Comparison of ENCODE assay signal across 19 mouse cellular contexts in genomic region chr2:69098701-69099100, GRCm38 (mm10). TPM values are rescaled to one million over a fixed set of nuclear protein-coding genes. Genes with fewer than 3 reads are reported as not detected.
DNase-seq lines count a peak whose midpoint lies in the region; ATAC-seq and TF ChIP-seq lines count a peak whose summit lies in the region.
"Had no signal": no experiment of that assay in that cellular context is flagged by ENCODE, and none has a peak within 500 bp of the region (broad histone marks: within the 10 kb centered on the region; RNA-seq: fewer than 3 reads in every experiment).

No protein-coding gene starts in this region.

- no peak for TF ChIP-seq CTCF in midbrain, postnatal 0 days (IDR thresholded peaks at IDR 0.05)

- H3K36me3 ChIP-seq in heart, embryonic 10.5 days, result no peaks in the 10 kb centered on the region
- no peaks in the 10 kb centered on the region for H3K36me3 ChIP-seq in intestine, embryonic 14.5 days (ENCODE audit: control insufficient read depth, insufficient read depth, low read length)
- no peaks in the 10 kb centered on the region for H3K36me3 ChIP-seq in intestine, embryonic 15.5 days
- no peaks in the 10 kb centered on the region for H3K36me3 ChIP-seq in midbrain, embryonic 15.5 days (replicated peaks)
- no peaks in the 10 kb centered on the region for H3K36me3 ChIP-seq in midbrain, postnatal 0 days (ENCODE audit: insufficient read depth, low read length)
- H3K36me3 ChIP-seq: embryonic facial prominence, embryonic 10.5 days; embryonic facial prominence, embryonic 12.5 days; forebrain, embryonic 15.5 days had no signal

- DNase-seq in heart, embryonic 10.5 days (ENCODE audit: low spot score), result peak; percentile 53
- no peak for DNase-seq in heart, adult 18-20 months
- DNase-seq in intestine, embryonic 14.5 days (ENCODE audit: low spot score), result peak; percentile 27
- DNase-seq in midbrain, postnatal 0 days (ENCODE audit: low spot score), result no peak
- DNase-seq in gastrocnemius, postnatal 25 days, result no peak
- DNase-seq: adrenal gland, adult 2 months; adrenal gland, postnatal 10 days; adrenal gland, postnatal 25 days; cerebellum, adult 11-12 months; cerebellum, adult 2 months; cerebellum, adult 9-10 months; cerebellum, postnatal 25 days had no signal

- H3K27ac ChIP-seq in heart, embryonic 10.5 days, result no peak overlapping the region
- H3K27ac ChIP-seq in intestine, embryonic 14.5 days (ENCODE audit: low read depth), result no peak overlapping the region
- no peak overlapping the region for H3K27ac ChIP-seq in intestine, embryonic 15.5 days
- H3K27ac ChIP-seq in midbrain, embryonic 15.5 days, result no peak overlapping the region
- no peak overlapping the region for H3K27ac ChIP-seq in midbrain, postnatal 0 days (ENCODE audit: low read depth, low read length)
- H3K27ac ChIP-seq: embryonic facial prominence, embryonic 10.5 days; embryonic facial prominence, embryonic 12.5 days; forebrain, embryonic 13.5 days; forebrain, embryonic 15.5 days had no signal

- no peaks in the 10 kb centered on the region for H3K4me1 ChIP-seq in heart, embryonic 10.5 days
- no peaks in the 10 kb centered on the region for H3K4me1 ChIP-seq in intestine, embryonic 14.5 days (replicated peaks; ENCODE audit: control insufficient read depth, insufficient read depth, low read length)
- H3K4me1 ChIP-seq in intestine, embryonic 15.5 days (replicated peaks), result no peaks in the 10 kb centered on the region
- H3K4me1 ChIP-seq in midbrain, embryonic 15.5 days, result no peaks in the 10 kb centered on the region
- H3K4me1 ChIP-seq in midbrain, postnatal 0 days (ENCODE audit: insufficient read depth, low read length), result no peaks in the 10 kb centered on the region; the same call in 1 of the 2 replicates
- H3K4me1 ChIP-seq: embryonic facial prominence, embryonic 10.5 days; embryonic facial prominence, embryonic 12.5 days; forebrain, embryonic 13.5 days; forebrain, embryonic 15.5 days had no signal

- H3K27me3 ChIP-seq in heart, embryonic 10.5 days (ENCODE audit: insufficient read depth, poor library complexity, severe bottlenecking), result no peaks in the 10 kb centered on the region
- H3K27me3 ChIP-seq in intestine, embryonic 14.5 days (replicated peaks; ENCODE audit: control insufficient read depth, insufficient read depth, low read length), result no peaks in the 10 kb centered on the region
- H3K27me3 ChIP-seq in intestine, embryonic 15.5 days (replicated peaks), result no peaks in the 10 kb centered on the region
- H3K27me3 ChIP-seq in midbrain, embryonic 15.5 days (replicated peaks), result no peaks in the 10 kb centered on the region
- no peaks in the 10 kb centered on the region for H3K27me3 ChIP-seq in midbrain, postnatal 0 days (ENCODE audit: insufficient read depth, low read length)
- H3K27me3 ChIP-seq: embryonic facial prominence, embryonic 12.5 days; forebrain, embryonic 13.5 days; forebrain, embryonic 15.5 days had no signal

- H3K9me3 ChIP-seq in heart, embryonic 10.5 days, result no peaks in the 10 kb centered on the region
- H3K9me3 ChIP-seq in intestine, embryonic 14.5 days (ENCODE audit: control insufficient read depth, low read length), result no peaks in the 10 kb centered on the region
- no peaks in the 10 kb centered on the region for H3K9me3 ChIP-seq in intestine, embryonic 15.5 days
- H3K9me3 ChIP-seq in midbrain, embryonic 15.5 days, result no peaks in the 10 kb centered on the region
- no peaks in the 10 kb centered on the region for H3K9me3 ChIP-seq in midbrain, postnatal 0 days (ENCODE audit: low read length)
- H3K9me3 ChIP-seq: embryonic facial prominence, embryonic 10.5 days; embryonic facial prominence, embryonic 12.5 days; forebrain, embryonic 13.5 days; forebrain, embryonic 15.5 days had no signal

- ATAC-seq in intestine, embryonic 14.5 days (replicated peaks; ENCODE audit: low FRiP score, low TSS enrichment, low read depth), result no peak
- no peak for ATAC-seq in intestine, embryonic 15.5 days
- ATAC-seq in midbrain, embryonic 15.5 days (replicated peaks), result 0 out of 2 replicates have a peak, but pooled peaks have one; percentile 20
- ATAC-seq in midbrain, postnatal 0 days (ENCODE audit: low FRiP score), result no peak
- ATAC-seq: forebrain, embryonic 13.5 days; forebrain, embryonic 15.5 days had no signal

- no peak overlapping the region for H3K4me2 ChIP-seq in intestine, embryonic 14.5 days (ENCODE audit: low read length)
- no peak overlapping the region for H3K4me2 ChIP-seq in intestine, embryonic 15.5 days (replicated peaks)
- no peak overlapping the region for H3K4me2 ChIP-seq in midbrain, embryonic 15.5 days
- no peak overlapping the region for H3K4me2 ChIP-seq in midbrain, postnatal 0 days (ENCODE audit: low read depth, low read length, poor library complexity, severe bottlenecking)
- H3K4me2 ChIP-seq: embryonic facial prominence, embryonic 12.5 days; forebrain, embryonic 13.5 days; forebrain, embryonic 15.5 days had no signal

- 86% methylated on average over 3 of the region's 3 CpGs for WGBS in heart, embryonic 10.5 days
- 92% methylated on average over 3 of the region's 3 CpGs for WGBS in intestine, embryonic 14.5 days
- 92% methylated on average over 3 of the region's 3 CpGs for WGBS in intestine, embryonic 15.5 days
- WGBS in midbrain, embryonic 15.5 days, result 81% methylated on average over 3 of the region's 3 CpGs
- WGBS in midbrain, postnatal 0 days, result 84% methylated on average over 3 of the region's 3 CpGs

- H3K9ac ChIP-seq in intestine, embryonic 14.5 days (ENCODE audit: low read length), result no peak overlapping the region
- no peak overlapping the region for H3K9ac ChIP-seq in intestine, embryonic 15.5 days
- H3K9ac ChIP-seq in midbrain, embryonic 15.5 days, result no peak overlapping the region
- H3K9ac ChIP-seq in midbrain, postnatal 0 days (replicated peaks; ENCODE audit: low read length, poor library complexity, severe bottlenecking), result no peak overlapping the region
- H3K9ac ChIP-seq: embryonic facial prominence, embryonic 12.5 days; forebrain, embryonic 13.5 days; forebrain, embryonic 15.5 days had no signal

- no peak overlapping the region for H3K4me3 ChIP-seq in heart, embryonic 10.5 days
- H3K4me3 ChIP-seq in intestine, embryonic 14.5 days (ENCODE audit: low read depth, low read length), result no peak overlapping the region
- H3K4me3 ChIP-seq in intestine, embryonic 15.5 days (replicated peaks), result no peak overlapping the region
- H3K4me3 ChIP-seq in midbrain, embryonic 15.5 days, result no peak overlapping the region
- H3K4me3 ChIP-seq in midbrain, postnatal 0 days (ENCODE audit: low read depth, low read length), result no peak overlapping the region
- H3K4me3 ChIP-seq: embryonic facial prominence, embryonic 10.5 days; embryonic facial prominence, embryonic 12.5 days; forebrain, embryonic 13.5 days; forebrain, embryonic 15.5 days had no signal

RNA-seq across cellular contexts. Expression of gene Nostrin, which starts 36.9 kb away (rescaled TPM):
- polyA plus RNA-seq in heart, embryonic 10.5 days (2016; fragmentation: Nextera tagmentation; extraction: Ambion mirVana), result 2.1 and 3.8 TPM in 2 replicates
- 1 to 10 TPM; 5.8 to 7.0 TPM for total RNA-seq in heart, adult 18-20 months (2021)
- polyA plus RNA-seq in intestine, embryonic 14.5 days (2014; fragmentation: Nextera tagmentation; extraction: Ambion mirVana), result 17.9 and 18.9 TPM in 2 replicates
- polyA plus RNA-seq in intestine, embryonic 15.5 days (2015; fragmentation: Nextera tagmentation; extraction: Ambion mirVana), result 22.5 and 24.0 TPM in 2 replicates
- polyA plus RNA-seq in midbrain, embryonic 15.5 days (2015; fragmentation: Nextera tagmentation; extraction: Ambion mirVana), result 1.1 and 1.7 TPM in 2 replicates
- total RNA-seq in midbrain, postnatal 0 days (2014; rRNA removed), result 3.5 and 6.1 TPM in 2 replicates
- polyA plus RNA-seq in midbrain, postnatal 0 days (2015; fragmentation: Nextera tagmentation; extraction: Ambion mirVana), result 2.2 and 2.3 TPM in 2 replicates
- total RNA-seq in gastrocnemius, postnatal 25 days (2021), result 1 to 10 TPM; 1.6 to 1.7 TPM
- total RNA-seq: MEL had no signal

Comparison
In these comparisons a context has a peak if more than half of its experiments do, and no peak if none do; other contexts are left out.
1. DNase-seq: peak in heart, embryonic 10.5 days (single experiment) and intestine, embryonic 14.5 days (single experiment); none in heart, adult 18-20 months (0 of 2), midbrain, postnatal 0 days (single experiment) and gastrocnemius, postnatal 25 days (single experiment).